Mouse (Mus musculus): ENCODE results near the gene Lrrc38. TPM values are rescaled to one million over a fixed set of nuclear protein-coding genes. Genes with fewer than 3 reads are reported as not detected.

Gene Lrrc38
- polyA plus RNA-seq, 1 experiment from 2014 or later, result not detected

DNA sequence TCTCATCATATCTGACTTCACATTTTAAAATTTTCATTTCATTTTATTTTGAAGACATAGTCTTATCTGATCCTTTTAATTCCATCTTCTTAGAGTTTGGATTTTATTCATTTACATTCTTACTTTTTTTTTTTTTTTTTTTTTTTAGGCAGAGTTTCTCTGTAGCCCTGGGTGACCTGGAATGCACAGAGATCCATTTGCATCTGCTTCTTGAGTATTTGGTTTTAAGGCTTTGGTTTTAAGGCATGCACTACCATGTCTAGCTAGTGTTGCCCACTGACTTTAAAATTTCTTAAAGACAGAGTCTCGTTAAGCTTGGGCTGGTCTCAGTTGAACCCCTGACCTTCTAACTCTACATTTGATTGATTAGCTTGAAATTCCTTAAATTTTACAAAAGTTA is 64.1 kb downstream of the Lrrc38 start:
- Histone ChIP-seq H3K4me2 (ENCODE audit: low read length) (no peak overlapping the region), H3K27ac (ENCODE audit: low read depth, low read length) (no peak overlapping the region), H3K9me3 (replicated peaks; ENCODE audit: control insufficient read depth, low read length) (0 out of 2 replicates have a peak, but pooled peaks cover 5% of the 10 kb centered on the region), H3K36me3 (ENCODE audit: control insufficient read depth, insufficient read depth, low read length) (peaks cover 44% of the 10 kb centered on the region), H3K27me3 (replicated peaks; ENCODE audit: control insufficient read depth, insufficient read depth, low read length) (no peaks in the 10 kb centered on the region), H3K4me3 (ENCODE audit: low read depth, low read length) (no peak overlapping the region), H3K9ac (ENCODE audit: low read length) (no peak overlapping the region), H3K4me1 (ENCODE audit: control insufficient read depth, insufficient read depth, low read length) (no peaks in the 10 kb centered on the region)
- DNase-seq (ENCODE audit: low spot score) (no peak), ATAC-seq (no peak)
- 92% methylated on average over 1 of the region's 1 CpGs for WGBS

DNA sequence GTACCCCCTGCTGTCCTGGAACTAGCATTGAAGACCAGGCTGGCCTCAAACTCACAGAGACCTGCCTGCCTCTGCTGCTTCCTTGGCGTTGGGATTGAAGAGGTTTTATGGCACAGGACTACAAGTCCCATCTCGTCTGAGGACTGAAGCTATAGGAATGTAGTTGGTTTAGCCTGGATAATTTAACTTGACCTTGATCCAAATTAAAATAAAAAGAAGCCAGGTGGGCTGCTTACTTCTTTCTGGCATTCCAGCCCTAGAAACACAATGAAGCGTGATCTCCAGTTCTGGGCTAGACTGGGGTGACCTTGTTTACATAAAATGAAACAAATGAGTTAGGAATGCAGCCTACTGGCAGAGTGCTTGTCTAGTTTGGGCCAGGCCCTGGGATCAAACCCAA is 64.6 kb downstream of the Lrrc38 start:
- no peak overlapping the region for H3K9ac ChIP-seq (ENCODE audit: low read length)
- 0 out of 2 replicates have a peak, but pooled peaks cover 5% of the 10 kb centered on the region for H3K9me3 ChIP-seq (replicated peaks; ENCODE audit: control insufficient read depth, low read length)
- H3K36me3 ChIP-seq (ENCODE audit: control insufficient read depth, insufficient read depth, low read length), result peaks cover 49% of the 10 kb centered on the region
- no peak overlapping the region for H3K4me3 ChIP-seq (ENCODE audit: low read depth, low read length)
- no peak overlapping the region for H3K4me2 ChIP-seq (ENCODE audit: low read length)
- no peaks in the 10 kb centered on the region for H3K4me1 ChIP-seq (ENCODE audit: control insufficient read depth, insufficient read depth, low read length)
- 96% methylated on average over 3 of the region's 3 CpGs for WGBS
- H3K27ac ChIP-seq (ENCODE audit: low read depth, low read length), result no peak overlapping the region
- H3K27me3 ChIP-seq (replicated peaks; ENCODE audit: control insufficient read depth, insufficient read depth, low read length), result no peaks in the 10 kb centered on the region
- ATAC-seq, result no peak
- no peak for DNase-seq (ENCODE audit: low spot score)

Other genes starting within 250 kb of the Lrrc38 start
- 13.1 and 16.7 TPM in 2 replicates for gene Prdm2, start 136.8 kb upstream of the Lrrc38 start, polyA plus RNA-seq (2014; fragmentation: Nextera tagmentation; extraction: Ambion mirVana)
- gene Pdpn, start 50.2 kb upstream of the Lrrc38 start, polyA plus RNA-seq (2014; fragmentation: Nextera tagmentation; extraction: Ambion mirVana), result 65.5 and 70.1 TPM in 2 replicates
- not detected in 2 replicates for gene Pramel1, start 44.7 kb downstream of the Lrrc38 start, polyA plus RNA-seq (2014; fragmentation: Nextera tagmentation; extraction: Ambion mirVana)
- gene Pramef8, start 62.7 kb downstream of the Lrrc38 start, polyA plus RNA-seq (2014; fragmentation: Nextera tagmentation; extraction: Ambion mirVana), result 15.6 and 16.3 TPM in 2 replicates
- not detected in 2 replicates for gene Oog4, start 100.6 kb downstream of the Lrrc38 start, polyA plus RNA-seq (2014; fragmentation: Nextera tagmentation; extraction: Ambion mirVana)
- not detected in 2 replicates for gene Gm13043, start 161.6 kb downstream of the Lrrc38 start, polyA plus RNA-seq (2014; fragmentation: Nextera tagmentation; extraction: Ambion mirVana)
- not detected in 2 replicates for gene Gm13040, start 186.2 kb downstream of the Lrrc38 start, polyA plus RNA-seq (2014; fragmentation: Nextera tagmentation; extraction: Ambion mirVana)
- not detected in 2 replicates for gene BC080695, start 201.9 kb downstream of the Lrrc38 start, polyA plus RNA-seq (2014; fragmentation: Nextera tagmentation; extraction: Ambion mirVana)
- not detected in 2 replicates for gene Gm13057, start 202.0 kb downstream of the Lrrc38 start, polyA plus RNA-seq (2014; fragmentation: Nextera tagmentation; extraction: Ambion mirVana)